Mouse (Mus musculus): ENCODE data around the gene Mknk2.

GRCm38 (mm10) chr10:80683647-80684046, 5.7 kb upstream of the Mknk2 start:
- TF ChIP-seq TCF12 (IDR thresholded peaks at IDR 0.05; ENCODE audit: insufficient read depth, poor library complexity, severe bottlenecking) (no peak), POLR2AphosphoS2 (IDR thresholded peaks at IDR 0.05; ENCODE audit: insufficient read length, low read depth) (no peak), MYOD1 (IDR thresholded peaks at IDR 0.05; ENCODE audit: control insufficient read depth in 1 of 3, insufficient read length in 2 of 3, low read depth in 2 of 3) (no peak), MAX (IDR thresholded peaks at IDR 0.05; ENCODE audit: low read depth) (no peak), POLR2A (IDR thresholded peaks at IDR 0.05; ENCODE audit: insufficient read length, low read depth) (no peak), USF1 (IDR thresholded peaks at IDR 0.05; ENCODE audit: low read depth) (no peak), CEBPB (IDR thresholded peaks at IDR 0.05; ENCODE audit: insufficient read depth, poor library complexity, severe bottlenecking) (no peak), REST (IDR thresholded peaks at IDR 0.05; ENCODE audit: insufficient read depth, insufficient read length) (no peak)
